Mouse (Mus musculus) adrenal gland, postnatal 14 days (tissue): ENCODE results near the gene Gm3409. TPM values are rescaled to one million over a fixed set of nuclear protein-coding genes. Genes with fewer than 3 reads are reported as not detected.
"Not testable (repeated sequence)": the region's sequence is repeated elsewhere in the genome, so short reads cannot be mapped to it uniquely, and the experiment has no call there.

Source experiments
- DNase-seq: peaks from one replicate; pipeline ENCODE4 v3.0.0; 2021; ENCODE audit warnings: mixed read lengths
- long read RNA-seq, 2 experiments: library from polyadenylated mRNA; stranded (forward); transcript quantifications; one replicate each; pipeline ENCODE4 v2.0.0; 2021
- total RNA-seq: library from RNA; stranded (reverse); gene quantifications from 2 replicates; pipeline ENCODE4 v1.2.3, GENCODE M21; 2021

The Gm3409 gene
- not detected in 2 replicates for total RNA-seq
- long read RNA-seq, experiment 1: 0 reads
- long read RNA-seq, experiment 2: 0 reads

DNA sequence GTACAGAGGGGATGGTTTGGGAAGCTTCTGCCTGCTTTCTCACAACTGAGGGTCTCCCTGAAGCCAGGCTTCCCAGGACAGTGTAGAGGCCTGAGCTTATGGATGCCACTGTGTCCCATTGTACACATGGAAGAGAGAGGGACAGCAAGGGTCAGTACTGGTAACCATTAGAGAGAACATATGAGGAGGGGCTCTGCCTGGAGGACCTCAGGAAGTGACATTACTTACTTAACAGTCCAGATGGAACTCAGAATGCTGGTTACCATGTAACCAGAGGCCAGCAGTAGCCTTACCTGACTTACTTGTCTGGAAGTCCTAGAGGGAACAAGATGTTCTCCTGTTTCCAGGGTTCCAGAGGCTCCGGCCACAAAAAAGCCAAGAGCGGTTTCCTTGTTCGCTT lies at the start of gene Gm3409:
Gm3409 (plus strand) TSS at position 301 of the 400 bp plus-strand sequence.
- DNase-seq: not testable (repeated sequence)

DNA sequence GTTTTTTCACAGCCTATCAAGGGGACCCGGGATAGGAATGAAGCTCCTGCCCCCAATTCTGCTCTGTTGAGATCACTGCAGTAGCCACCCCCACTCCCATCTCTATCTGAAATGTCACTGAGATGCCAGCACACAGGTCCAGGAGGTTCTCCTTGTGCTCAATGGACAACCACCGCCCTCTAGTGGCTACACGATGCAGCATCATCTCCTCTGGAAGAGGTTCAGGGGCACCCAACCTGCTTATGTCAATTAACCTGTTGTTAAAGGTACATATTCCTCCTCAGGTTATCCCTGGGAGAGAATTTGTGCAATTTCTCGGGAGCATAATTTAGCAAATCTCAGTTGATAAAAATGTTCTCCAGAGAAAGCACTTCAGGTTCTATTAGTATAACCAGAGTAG lies 48.5 kb upstream of the Gm3409 start:
- peak; percentile 66 for DNase-seq

DNA sequence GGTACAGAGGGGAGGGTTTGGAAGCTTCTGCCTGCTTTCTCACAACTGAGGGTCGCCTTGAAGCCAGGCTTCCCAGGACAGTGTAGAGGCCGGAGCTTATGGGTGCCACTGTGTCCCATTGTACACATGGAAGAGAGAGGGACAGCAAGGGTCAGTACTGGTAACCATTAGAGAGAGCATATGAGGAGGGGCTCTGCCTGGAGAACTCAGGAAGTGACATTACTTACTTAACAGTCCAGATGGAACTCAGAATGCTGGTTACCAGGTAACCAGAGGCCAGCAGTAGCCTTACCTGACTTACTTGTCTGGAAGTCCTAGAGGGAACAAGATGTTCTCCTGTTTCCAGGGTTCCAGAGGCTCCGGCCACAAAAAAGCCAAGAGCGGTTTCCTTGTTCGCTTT lies 46.4 kb upstream of the Gm3409 start, which contains the start of gene Gm6370:
Gm6370 (plus strand) TSS at position 301 of the 400 bp plus-strand sequence.
- not testable (repeated sequence) for DNase-seq

DNA sequence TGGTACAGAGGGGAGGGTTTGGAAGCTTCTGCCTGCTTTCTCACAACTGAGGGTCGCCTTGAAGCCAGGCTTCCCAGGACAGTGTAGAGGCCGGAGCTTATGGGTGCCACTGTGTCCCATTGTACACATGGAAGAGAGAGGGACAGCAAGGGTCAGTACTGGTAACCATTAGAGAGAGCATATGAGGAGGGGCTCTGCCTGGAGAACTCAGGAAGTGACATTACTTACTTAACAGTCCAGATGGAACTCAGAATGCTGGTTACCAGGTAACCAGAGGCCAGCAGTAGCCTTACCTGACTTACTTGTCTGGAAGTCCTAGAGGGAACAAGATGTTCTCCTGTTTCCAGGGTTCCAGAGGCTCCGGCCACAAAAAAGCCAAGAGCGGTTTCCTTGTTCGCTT lies 35.3 kb upstream of the Gm3409 start, which contains the start of gene 4930449I24Rik:
4930449I24Rik (plus strand) TSS at position 301 of the 400 bp plus-strand sequence.
- not testable (repeated sequence) for DNase-seq

DNA sequence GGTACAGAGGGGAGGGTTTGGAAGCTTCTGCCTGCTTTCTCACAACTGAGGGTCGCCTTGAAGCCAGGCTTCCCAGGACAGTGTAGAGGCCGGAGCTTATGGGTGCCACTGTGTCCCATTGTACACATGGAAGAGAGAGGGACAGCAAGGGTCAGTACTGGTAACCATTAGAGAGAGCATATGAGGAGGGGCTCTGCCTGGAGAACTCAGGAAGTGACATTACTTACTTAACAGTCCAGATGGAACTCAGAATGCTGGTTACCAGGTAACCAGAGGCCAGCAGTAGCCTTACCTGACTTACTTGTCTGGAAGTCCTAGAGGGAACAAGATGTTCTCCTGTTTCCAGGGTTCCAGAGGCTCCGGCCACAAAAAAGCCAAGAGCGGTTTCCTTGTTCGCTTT lies 23.6 kb upstream of the Gm3409 start, which contains the start of gene Gm3402:
Gm3402 (plus strand) TSS at position 301 of the 400 bp plus-strand sequence.
- not testable (repeated sequence) for DNase-seq

DNA sequence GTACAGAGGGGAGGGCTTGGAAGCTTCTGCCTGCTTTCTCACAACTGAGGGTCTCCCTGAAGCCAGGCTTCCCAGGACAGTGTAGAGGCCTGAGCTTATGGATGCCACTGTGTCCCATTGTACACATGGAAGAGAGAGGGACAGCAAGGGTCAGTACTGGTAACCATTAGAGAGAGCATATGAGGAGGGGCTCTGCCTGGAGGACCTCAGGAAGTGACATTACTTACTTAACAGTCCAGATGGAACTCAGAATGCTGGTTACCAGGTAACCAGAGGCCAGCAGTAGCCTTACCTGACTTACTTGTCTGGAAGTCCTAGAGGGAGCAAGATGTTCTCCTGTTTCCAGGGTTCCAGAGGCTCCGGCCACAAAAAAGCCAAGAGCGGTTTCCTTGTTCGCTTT lies 11.9 kb upstream of the Gm3409 start, which contains the start of gene Gm3404:
Gm3404 (plus strand) TSS at position 301 of the 400 bp plus-strand sequence.
- not testable (repeated sequence) for DNase-seq

DNA sequence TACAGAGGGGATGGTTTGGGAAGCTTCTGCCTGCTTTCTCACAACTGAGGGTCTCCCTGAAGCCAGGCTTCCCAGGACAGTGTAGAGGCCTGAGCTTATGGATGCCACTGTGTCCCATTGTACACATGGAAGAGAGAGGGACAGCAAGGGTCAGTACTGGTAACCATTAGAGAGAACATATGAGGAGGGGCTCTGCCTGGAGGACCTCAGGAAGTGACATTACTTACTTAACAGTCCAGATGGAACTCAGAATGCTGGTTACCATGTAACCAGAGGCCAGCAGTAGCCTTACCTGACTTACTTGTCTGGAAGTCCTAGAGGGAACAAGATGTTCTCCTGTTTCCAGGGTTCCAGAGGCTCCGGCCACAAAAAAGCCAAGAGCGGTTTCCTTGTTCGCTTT lies 18.4 kb downstream of the Gm3409 start, which contains the start of gene Gm3415:
Gm3415 (plus strand) TSS at position 301 of the 400 bp plus-strand sequence.
- DNase-seq: not testable (repeated sequence)

DNA sequence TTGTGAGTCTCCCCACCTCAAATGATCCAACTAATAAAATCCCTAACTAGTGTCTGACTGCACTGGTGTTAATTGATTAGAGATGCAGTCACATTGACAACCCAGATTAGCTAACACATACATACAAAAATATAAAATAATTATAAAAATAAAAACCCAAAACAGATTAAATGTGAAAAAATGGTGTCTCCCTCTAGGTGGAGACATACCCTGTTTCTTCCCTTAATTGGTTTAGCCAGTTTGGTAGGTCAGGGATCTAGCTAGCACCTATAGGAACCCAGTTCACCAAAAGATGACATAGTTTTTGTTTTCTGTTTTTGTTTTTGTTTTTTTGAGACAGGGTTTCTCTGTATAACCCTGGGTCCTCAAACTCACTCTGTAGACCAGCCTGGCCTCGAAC lies 26.8 kb downstream of the Gm3409 start:
- no peak for DNase-seq

DNA sequence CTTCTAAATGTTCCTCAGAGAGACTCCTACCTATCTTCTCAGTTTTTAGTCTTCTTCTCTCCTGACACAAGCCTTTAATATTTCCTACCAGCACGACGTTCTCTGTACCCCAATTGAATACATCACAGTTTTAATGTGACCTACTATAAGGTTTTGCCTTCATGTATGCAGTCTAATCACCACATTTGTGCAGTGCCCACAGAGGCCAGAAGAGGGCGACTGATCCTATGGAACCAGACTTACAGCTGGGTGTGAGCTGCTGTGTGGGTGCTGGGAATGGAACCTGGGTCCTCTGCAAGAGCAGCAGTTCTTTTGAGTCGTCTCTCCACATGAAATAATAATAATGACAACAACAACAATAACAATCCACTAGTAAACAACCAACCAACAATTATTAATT lies 29.6 kb downstream of the Gm3409 start:
- DNase-seq: no peak

DNA sequence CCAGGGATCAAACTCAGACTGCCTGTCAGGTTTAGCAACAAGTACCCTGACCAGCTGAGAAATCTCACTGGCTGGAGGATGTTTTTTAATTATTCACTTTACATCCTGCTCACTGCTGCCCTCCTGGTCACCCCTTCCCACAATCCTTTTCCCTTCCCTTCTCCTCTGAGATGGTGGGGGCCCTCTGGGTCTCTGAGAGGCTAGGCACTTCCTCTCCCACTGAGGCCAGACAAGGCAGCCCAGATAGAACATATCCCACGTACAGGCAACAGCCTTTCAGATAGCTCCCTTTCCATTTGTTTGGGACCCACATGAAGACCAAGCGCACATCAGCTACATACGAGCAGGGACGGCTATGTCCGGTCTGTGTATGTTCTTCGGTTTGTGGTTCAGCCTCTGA lies 32.7 kb downstream of the Gm3409 start:
- not testable (repeated sequence) for DNase-seq

DNA sequence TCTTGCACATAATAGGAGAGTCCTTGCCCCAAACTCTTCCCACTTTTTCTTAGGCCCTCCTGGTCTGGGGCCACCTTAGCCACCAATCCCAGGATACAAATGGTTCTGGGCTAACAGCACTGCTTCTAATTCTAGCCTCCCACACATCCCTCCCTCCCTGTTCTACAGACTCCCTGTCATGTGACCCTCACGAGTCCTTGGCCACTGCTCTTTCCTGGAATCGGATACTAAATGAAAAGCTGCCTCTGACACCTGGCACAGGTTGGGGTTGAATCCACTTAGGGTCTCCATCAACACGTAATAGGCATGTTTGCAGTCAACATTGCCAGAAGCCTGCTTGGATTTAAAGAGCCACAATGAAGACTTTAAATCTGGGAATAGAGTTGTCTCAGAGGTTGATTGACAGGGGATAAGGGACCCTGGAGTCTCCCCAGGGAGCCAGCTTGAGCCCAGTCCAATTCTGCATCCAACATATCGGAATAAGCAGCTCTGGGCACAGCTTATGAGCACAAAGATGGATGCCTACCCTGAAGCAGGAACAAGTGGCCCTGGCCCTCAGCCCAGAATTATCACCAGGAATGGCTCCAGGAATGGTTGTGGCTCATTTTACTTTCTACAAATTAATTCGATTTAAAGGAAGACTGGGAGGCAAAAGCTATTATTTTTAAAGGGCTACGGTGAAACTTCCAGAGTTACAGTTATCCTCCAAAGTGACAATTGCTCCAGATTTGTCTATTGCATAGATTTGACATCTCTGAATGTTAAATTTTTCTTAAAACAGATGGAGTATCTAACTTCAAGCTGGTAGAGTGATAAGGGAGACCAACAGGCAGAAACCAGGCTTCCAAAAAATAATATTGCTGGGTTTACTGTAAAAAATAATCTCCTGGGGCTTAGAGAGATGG lies 34.6 kb downstream of the Gm3409 start:
- not testable (repeated sequence) for DNase-seq

DNA sequence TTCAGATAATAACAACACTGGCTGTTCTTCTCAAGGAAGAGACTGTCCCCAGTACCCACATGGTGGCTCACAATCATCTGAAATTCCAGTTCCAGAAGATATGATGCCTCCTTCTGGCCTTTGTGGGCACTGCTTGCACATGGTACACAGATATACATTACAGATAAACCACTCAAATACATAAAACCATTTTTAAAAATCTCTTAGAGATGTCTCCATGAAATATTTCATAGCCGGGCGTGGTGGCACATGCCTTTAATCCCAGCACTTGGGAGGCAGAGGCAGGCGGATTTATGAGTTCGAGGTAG lies 35.2 kb downstream of the Gm3409 start:
- not testable (repeated sequence) for DNase-seq

DNA sequence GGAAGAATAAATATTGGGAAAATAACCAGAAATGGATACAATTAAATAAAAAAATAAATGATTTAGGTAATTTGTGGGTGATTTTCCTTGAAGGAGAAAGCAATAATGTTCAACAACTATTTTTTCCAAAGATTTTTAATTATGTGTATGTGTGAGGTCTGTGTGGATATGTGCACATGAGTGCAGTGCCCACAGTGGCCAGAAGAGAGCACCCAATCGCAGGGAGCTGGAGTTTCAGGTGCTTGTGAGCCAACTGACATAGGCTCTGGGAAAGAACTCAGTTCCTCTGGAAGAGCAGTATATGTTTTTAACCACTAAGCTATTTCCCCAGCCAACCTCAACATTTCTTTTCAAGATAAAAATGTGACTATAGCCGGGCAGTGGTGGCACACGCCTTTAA lies 39.2 kb downstream of the Gm3409 start:
- DNase-seq: no peak

DNA sequence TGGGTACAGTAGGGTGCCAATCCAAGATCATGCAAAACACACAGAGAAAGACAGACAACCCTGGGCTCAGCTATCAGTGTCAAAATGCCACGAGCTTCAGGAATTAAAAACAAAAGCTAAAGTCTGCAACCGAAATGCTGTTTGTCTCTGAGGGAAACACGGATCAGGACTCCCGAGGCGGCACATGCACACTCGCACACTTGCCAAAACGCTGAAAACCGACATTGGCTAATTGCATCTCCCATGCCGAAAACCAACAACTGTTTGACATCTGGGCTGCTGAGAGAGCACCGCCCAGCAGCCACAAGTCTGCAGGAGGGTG lies 46.7 kb downstream of the Gm3409 start:
- no peak for DNase-seq

DNA sequence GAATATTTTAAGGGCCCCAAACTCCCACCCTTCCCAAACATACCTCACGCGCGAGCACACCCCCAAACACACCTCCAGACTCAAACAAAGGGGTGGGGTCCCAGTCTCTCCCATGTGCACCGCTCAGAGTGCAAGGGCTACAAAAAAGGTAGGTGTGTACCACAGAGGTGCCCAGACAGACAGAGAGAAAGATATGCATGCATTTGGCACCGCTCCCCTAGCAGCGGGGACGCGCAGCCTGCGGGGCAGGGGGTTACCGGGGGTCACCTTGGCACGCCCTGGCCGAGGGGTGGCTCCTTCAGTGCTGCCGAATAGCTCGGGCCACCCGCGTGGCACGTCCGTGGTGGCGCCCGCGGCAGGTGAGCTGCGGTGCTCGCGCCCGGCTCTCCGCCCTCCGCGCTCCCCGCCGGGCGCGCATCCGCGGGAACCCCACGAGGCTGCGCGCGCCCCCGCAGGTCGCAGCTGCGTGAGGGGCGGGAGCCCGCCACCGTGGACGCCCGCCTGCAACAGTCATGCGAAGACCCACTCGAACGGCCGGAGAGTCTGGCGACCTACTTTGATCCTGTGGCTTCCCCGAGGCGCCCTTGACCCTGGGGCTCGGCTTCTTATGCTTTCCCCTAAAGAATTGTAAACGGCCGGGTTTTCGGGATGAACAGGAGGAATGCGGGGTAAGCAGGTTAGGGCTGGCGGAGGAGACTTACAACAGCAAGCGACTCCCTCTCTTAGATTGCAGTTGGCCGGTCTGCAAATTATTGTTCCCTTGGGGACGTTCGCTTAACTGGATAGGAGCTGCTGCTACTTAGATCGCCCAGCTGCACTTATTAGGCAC lies 47.2 kb downstream of the Gm3409 start, which contains the start of gene Gpr12:
Gpr12 (minus strand) TSS at position 762 of the 829 bp plus-strand sequence.
- peak; percentile 23 for DNase-seq

DNA sequence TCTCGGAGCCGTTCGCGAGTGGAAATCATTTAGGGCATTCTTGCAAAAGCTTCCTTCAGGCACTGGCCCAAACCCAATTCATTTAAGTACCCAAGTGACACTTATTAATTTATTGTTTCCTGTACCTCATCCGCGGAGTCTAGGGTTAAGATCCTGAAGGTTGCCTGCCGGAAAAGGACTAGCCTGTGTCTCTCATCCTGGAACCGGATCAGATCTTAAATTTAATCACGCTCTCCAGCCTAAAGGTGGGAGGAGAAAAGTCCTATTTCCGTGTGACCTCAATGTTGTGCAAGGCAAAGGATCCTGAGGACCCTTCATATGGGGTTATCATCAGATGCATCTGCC lies 47.8 kb downstream of the Gm3409 start:
- DNase-seq: no peak

DNA sequence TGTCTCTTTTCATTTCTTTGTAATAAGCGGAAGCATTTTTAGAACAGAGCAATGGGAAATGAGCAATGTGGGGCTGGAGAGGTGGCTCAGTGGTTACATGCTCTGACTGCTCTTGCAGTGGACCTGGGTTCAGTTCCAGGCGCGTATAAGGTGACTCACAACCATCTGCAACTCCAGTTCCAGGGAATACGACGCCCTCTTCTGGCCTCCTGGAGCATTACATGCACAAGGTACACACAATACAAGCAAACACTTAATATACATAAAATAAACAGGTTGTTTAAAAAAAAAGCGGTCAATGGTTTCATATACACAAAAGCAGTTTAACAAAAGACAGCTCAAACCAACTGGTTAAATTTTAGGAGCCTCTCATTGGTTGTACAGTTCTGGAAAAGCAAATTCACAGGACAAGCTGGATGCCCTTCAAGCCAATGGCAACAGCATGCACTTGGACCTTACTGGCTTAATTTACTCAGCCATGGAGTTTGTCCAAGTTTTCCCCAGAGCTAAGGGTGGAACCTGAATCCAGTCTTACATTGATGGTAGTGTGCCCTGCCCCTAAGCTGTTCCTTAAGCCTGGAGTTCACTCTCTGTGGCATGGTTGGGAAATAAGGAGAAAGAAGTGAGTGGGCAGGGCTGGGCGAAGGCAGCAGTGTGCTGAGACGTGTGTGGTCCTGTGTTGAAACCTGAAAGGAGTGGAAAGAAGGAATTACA lies 49.1 kb downstream of the Gm3409 start:
- DNase-seq: no peak

Other genes with a start within 250 kb of the Gm3409 start
- gene Wasf3, start 152.7 kb upstream of the Gm3409 start, total RNA-seq: 19.2 and 21.2 TPM in 2 replicates
- not detected in 2 replicates for gene Gm6408, start 55.7 kb upstream of the Gm3409 start, total RNA-seq
- not detected in 2 replicates for gene Gm6370, start 46.3 kb upstream of the Gm3409 start, total RNA-seq
- gene 4930449I24Rik, start 35.2 kb upstream of the Gm3409 start, total RNA-seq: not detected in 2 replicates
- gene Gm3402, start 23.5 kb upstream of the Gm3409 start, total RNA-seq: not detected in 2 replicates
- not detected in 2 replicates for gene Gm3404, start 11.8 kb upstream of the Gm3409 start, total RNA-seq
- not detected in 2 replicates for gene Gm3415, start 18.5 kb downstream of the Gm3409 start, total RNA-seq
- 0.48 TPM in 1 of 2 replicates, not detected in the other for gene Gpr12, start 47.6 kb downstream of the Gm3409 start, total RNA-seq